Mouse (Mus musculus) embryonic facial prominence, embryonic 13.5 days (tissue): ENCODE results near the gene Sfmbt2. TPM values are rescaled to one million over a fixed set of nuclear protein-coding genes. Genes with fewer than 3 reads are reported as not detected.

Experiments used
- ATAC-seq: fragments of 200-750 bp; cut with Nextera tagmentation; 2 replicates; pipeline ENCODE4 v1.8.0; 2017; ENCODE audit warnings: low read depth; ENCODE audit not compliant: insufficient number of reproducible peaks, insufficient read depth, low FRiP score, low TSS enrichment
- H3K27ac ChIP-seq: fragments of 300-500 bp; sonication (generic); 2 replicates; pipeline ENCODE4 v1.5.1; 2015; ENCODE audit warnings: moderate library complexity, mild to moderate bottlenecking, inconsistent platforms
- H3K27me3 ChIP-seq: fragments of 300-500 bp; sonication (generic); 2 replicates; pipeline ENCODE4 v1.6.1; 2015; ENCODE audit warnings: mild to moderate bottlenecking, inconsistent platforms
- H3K36me3 ChIP-seq: fragments of 300-500 bp; sonication (generic); 2 replicates; pipeline ENCODE4 v1.6.1; 2015; ENCODE audit warnings: mild to moderate bottlenecking, inconsistent platforms
- H3K4me1 ChIP-seq: fragments of 300-500 bp; sonication (generic); 2 replicates; pipeline ENCODE4 v1.6.1; 2015; ENCODE audit warnings: inconsistent platforms
- H3K4me2 ChIP-seq: fragments of 300-500 bp; sonication (generic); 2 replicates; pipeline ENCODE4 v1.6.1; 2015; ENCODE audit warnings: moderate library complexity, mild to moderate bottlenecking, inconsistent platforms
- H3K4me3 ChIP-seq: fragments of 300-500 bp; sonication (generic); 2 replicates; pipeline ENCODE4 v1.5.1; 2015; ENCODE audit warnings: mild to moderate bottlenecking, inconsistent platforms
- H3K9ac ChIP-seq: fragments of 300-500 bp; sonication (generic); 2 replicates; pipeline ENCODE4 v1.6.1; 2015; ENCODE audit warnings: mild to moderate bottlenecking, inconsistent platforms
- H3K9me3 ChIP-seq: fragments of 300-500 bp; sonication (generic); 2 replicates; pipeline ENCODE4 v1.6.1; 2016; ENCODE audit warnings: inconsistent platforms
- WGBS: fragments of 180-500 bp; shearing (Covaris S2); methylation state at CpG from one replicate; pipeline ENCODE4 v1.1.7; 2015; ENCODE audit warnings: mixed read lengths; 5-methylcytosine and 5-hydroxymethylcytosine counted together
- polyA plus RNA-seq: library from polyadenylated mRNA; unstranded; fragments of >200 nt; fragmentation: Nextera tagmentation; extraction: Ambion mirVana; gene quantifications from 2 replicates; pipeline ENCODE4 v1.2.1, GENCODE M21; 2015

Sfmbt2 gene
- polyA plus RNA-seq, 1 experiment from 2014 or later = 4.8 TPM

DNA sequence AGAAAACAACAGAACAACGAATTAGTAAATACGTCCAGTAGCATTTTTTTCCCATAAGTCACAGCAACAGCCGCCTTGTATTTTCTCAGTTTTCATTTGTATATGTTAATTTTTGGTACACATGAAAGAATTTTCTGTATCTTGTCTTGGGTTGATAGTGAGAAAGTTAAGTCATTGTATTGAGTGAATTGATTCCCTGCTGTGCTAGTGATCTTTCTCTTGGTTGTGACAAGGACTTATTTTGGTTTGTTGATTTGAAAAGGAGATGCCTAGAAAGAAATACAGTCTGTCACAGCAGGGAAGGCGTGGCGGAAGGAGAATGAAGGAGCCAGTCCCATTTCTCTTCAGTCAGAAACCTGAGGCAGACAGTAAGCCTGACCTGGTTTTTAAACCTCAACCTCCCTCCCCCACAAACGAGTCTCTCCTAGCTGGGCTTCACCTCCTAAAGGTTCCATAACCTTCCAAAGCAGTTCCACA is 50.7 kb downstream of the Sfmbt2 start:
- no peak for ATAC-seq
- no peaks in the 10 kb centered on the region for H3K4me1 ChIP-seq
- H3K4me2 ChIP-seq = no peak overlapping the region
- no peaks in the 10 kb centered on the region for H3K9me3 ChIP-seq
- no peaks in the 10 kb centered on the region for H3K27me3 ChIP-seq
- H3K4me3 ChIP-seq = no peak overlapping the region
- H3K9ac ChIP-seq = no peak overlapping the region
- 73% methylated on average over 6 of the region's 6 CpGs for WGBS
- no peak overlapping the region for H3K27ac ChIP-seq
- no peaks in the 10 kb centered on the region for H3K36me3 ChIP-seq

- Histone ChIP-seq H3K9ac (no peak overlapping the region), H3K9me3 (no peaks in the 10 kb centered on the region), H3K27me3 (no peaks in the 10 kb centered on the region), H3K4me1 (no peaks in the 10 kb centered on the region), H3K4me3 (no peak overlapping the region), H3K27ac (no peak overlapping the region), H3K36me3 (no peaks in the 10 kb centered on the region), H3K4me2 (no peak overlapping the region)
- ATAC-seq = no peak
- 71% methylated on average over 9 of the region's 9 CpGs for WGBS
These were observed 67.0 kb downstream of the Sfmbt2 start for GRCm38 (mm10) chr2:10437290-10437689.

DNA sequence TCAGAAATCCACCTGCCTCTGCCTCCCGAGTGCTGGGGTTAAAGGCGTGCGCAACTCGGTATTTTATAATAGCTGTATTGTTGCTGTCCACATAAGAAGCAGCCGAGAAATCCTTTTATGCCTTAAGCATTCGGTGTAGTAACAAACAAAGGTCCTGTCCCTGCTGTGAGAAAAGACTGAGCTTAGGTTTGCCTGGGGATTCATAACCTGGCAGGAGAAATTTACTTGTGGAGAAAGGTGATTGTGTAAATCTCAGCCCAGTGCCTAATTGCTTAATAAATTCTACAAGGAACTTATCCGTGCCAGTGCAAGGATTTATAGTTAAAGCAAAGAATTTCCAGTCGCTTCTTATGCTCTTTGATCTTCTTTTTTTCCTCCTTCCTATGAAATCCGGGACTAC is 71.5 kb downstream of the Sfmbt2 start:
- no peaks in the 10 kb centered on the region for H3K4me1 ChIP-seq
- H3K9ac ChIP-seq = no peak overlapping the region
- H3K9me3 ChIP-seq = no peaks in the 10 kb centered on the region
- no peaks in the 10 kb centered on the region for H3K27me3 ChIP-seq
- no peaks in the 10 kb centered on the region for H3K36me3 ChIP-seq
- no peak for ATAC-seq
- no peak overlapping the region for H3K4me2 ChIP-seq
- 75% methylated on average over 9 of the region's 9 CpGs for WGBS
- no peak overlapping the region for H3K27ac ChIP-seq
- no peak overlapping the region for H3K4me3 ChIP-seq

GRCm38 (mm10) chr2:10453577-10453976 is 83.3 kb downstream of the Sfmbt2 start:
- H3K27me3 ChIP-seq = no peaks in the 10 kb centered on the region
- no peak overlapping the region for H3K27ac ChIP-seq
- no peak overlapping the region for H3K4me2 ChIP-seq
- no peak overlapping the region for H3K9ac ChIP-seq
- 56% methylated on average over 3 of the region's 3 CpGs for WGBS
- no peaks in the 10 kb centered on the region for H3K9me3 ChIP-seq
- H3K4me1 ChIP-seq = no peaks in the 10 kb centered on the region
- no peak overlapping the region for H3K4me3 ChIP-seq
- no peak for ATAC-seq
- no peaks in the 10 kb centered on the region for H3K36me3 ChIP-seq

GRCm38 (mm10) chr2:10458309-10458708 is 88.0 kb downstream of the Sfmbt2 start:
- Histone ChIP-seq H3K27me3 (no peaks in the 10 kb centered on the region), H3K4me3 (no peak overlapping the region), H3K9ac (no peak overlapping the region), H3K4me1 (no peaks in the 10 kb centered on the region), H3K27ac (no peak overlapping the region), H3K9me3 (no peaks in the 10 kb centered on the region), H3K36me3 (no peaks in the 10 kb centered on the region), H3K4me2 (no peak overlapping the region)
- ATAC-seq = no peak
- WGBS = 87% methylated on average over 12 of the region's 12 CpGs

DNA sequence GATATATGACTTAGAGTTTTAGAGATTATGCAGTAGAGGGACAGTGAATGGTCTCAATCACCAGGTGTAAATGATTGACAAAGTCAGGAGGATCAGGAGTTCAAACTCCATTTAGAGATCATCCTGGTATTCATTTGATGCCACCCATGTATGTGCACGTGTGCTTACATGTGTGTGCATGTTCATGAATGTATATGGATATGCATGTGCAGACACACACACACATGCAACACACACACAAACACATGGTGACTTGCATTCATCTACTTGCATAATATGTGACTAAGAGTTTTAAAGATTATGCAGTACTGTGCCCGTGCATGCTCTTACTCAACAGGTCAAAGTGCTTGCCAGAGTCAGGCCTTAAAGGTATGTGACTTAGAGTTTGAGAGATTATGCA is 146.2 kb downstream of the Sfmbt2 start:
- H3K9me3 ChIP-seq = no peaks in the 10 kb centered on the region
- 82% methylated on average over 2 of the region's 2 CpGs for WGBS
- H3K4me1 ChIP-seq = no peaks in the 10 kb centered on the region
- H3K4me3 ChIP-seq = no peak overlapping the region
- no peaks in the 10 kb centered on the region for H3K36me3 ChIP-seq
- no peaks in the 10 kb centered on the region for H3K27me3 ChIP-seq
- H3K9ac ChIP-seq = no peak overlapping the region
- no peak overlapping the region for H3K4me2 ChIP-seq
- no peak for ATAC-seq
- no peak overlapping the region for H3K27ac ChIP-seq

DNA sequence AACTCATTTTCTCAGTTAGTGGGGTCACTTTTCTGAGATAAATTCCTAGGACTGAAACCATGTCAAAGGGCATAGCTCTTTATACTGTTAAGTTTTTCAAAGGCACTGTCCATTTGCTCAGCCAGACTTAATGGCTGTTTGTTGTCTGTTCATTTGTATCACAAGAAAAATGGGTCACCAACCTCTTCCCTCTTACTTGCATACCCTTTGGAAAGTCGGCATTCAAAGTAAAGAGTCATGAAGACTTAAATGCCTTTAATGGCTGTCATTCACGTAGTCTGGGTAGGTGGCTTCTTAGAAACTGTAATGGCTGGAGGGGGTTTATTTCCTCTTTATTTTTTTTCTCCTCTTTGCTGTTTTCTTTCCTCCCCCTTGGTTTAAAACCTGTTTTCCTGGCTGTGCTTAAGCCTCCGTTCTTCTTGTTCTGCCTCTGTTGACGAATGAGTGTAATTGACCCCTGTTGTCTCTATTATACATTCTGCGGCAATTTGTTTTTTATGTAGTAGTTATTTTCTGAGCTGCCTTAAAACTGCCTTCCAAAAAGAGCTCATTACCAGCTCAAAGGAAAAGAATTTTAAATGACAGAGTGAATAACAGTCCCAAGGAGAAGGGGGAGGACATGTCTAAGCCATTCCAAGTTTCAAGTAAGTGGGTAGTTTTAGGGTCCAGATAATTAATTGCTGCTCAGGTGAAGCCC is 151.6 kb downstream of the Sfmbt2 start:
- no peak overlapping the region for H3K27ac ChIP-seq
- ATAC-seq = no peak
- no peaks in the 10 kb centered on the region for H3K27me3 ChIP-seq
- no peaks in the 10 kb centered on the region for H3K9me3 ChIP-seq
- no peak overlapping the region for H3K4me2 ChIP-seq
- no peak overlapping the region for H3K9ac ChIP-seq
- no peaks in the 10 kb centered on the region for H3K36me3 ChIP-seq
- no peak overlapping the region for H3K4me3 ChIP-seq
- 36% methylated on average over 5 of the region's 5 CpGs for WGBS
- H3K4me1 ChIP-seq = no peaks in the 10 kb centered on the region

DNA sequence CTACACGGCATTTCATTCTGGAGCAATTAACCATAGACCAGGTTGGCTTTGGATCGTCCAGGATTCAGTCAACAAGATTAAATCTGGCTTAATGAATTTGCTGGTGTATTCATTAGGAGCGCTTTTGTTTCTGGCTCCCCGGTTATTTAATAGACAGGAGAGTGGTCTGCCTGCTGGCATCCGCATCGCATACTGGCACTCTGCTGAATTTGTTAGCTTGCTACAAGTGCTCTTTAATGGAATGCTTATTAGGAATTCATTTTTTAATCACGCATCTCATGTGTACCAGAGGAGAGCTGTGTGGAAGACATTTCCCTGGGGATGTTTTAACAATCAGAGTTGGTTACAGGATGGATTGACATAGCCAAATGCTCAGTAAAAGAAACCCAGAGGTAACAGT is 155.3 kb downstream of the Sfmbt2 start:
- 79% methylated on average over 7 of the region's 7 CpGs for WGBS
- Histone ChIP-seq H3K4me2 (no peak overlapping the region), H3K36me3 (no peaks in the 10 kb centered on the region), H3K9ac (no peak overlapping the region), H3K27me3 (no peaks in the 10 kb centered on the region), H3K27ac (no peak overlapping the region), H3K4me3 (no peak overlapping the region), H3K4me1 (no peaks in the 10 kb centered on the region), H3K9me3 (no peaks in the 10 kb centered on the region)
- no peak for ATAC-seq

- WGBS = 69% methylated on average over 4 of the region's 4 CpGs
- no peak overlapping the region for H3K9ac ChIP-seq
- no peaks in the 10 kb centered on the region for H3K36me3 ChIP-seq
- H3K9me3 ChIP-seq = no peaks in the 10 kb centered on the region
- no peak overlapping the region for H3K4me2 ChIP-seq
- no peak for ATAC-seq
- no peaks in the 10 kb centered on the region for H3K27me3 ChIP-seq
- H3K4me1 ChIP-seq = peaks cover 13% of the 10 kb centered on the region
- no peak overlapping the region for H3K4me3 ChIP-seq
- H3K27ac ChIP-seq = no peak overlapping the region
These were observed 171.5 kb downstream of the Sfmbt2 start for GRCm38 (mm10) chr2:10541762-10542161.

DNA sequence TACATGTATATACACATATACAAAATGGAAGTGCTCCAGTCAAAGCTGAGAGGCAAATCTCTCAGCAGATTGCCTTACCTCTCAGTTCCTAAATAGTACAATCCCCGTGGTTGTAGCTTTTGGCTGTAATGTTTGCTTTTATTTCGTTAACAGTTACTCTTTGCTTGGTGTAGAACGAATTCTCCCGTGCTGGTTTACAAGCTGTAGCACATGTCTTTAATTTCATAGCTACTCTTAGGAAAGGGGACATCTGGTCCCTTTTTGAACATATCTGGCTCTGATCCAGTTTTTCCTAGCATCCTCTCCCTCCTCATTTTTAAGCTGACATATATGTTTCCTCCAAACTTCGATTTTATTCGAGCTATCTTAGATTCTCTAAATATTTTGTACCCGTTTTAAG is 172.1 kb downstream of the Sfmbt2 start:
- ATAC-seq = no peak
- Histone ChIP-seq H3K4me1 (peaks cover 13% of the 10 kb centered on the region), H3K4me3 (no peak overlapping the region), H3K27me3 (no peaks in the 10 kb centered on the region), H3K4me2 (no peak overlapping the region), H3K27ac (no peak overlapping the region), H3K9ac (no peak overlapping the region), H3K9me3 (no peaks in the 10 kb centered on the region), H3K36me3 (no peaks in the 10 kb centered on the region)
- WGBS = 24% methylated on average over 7 of the region's 7 CpGs

DNA sequence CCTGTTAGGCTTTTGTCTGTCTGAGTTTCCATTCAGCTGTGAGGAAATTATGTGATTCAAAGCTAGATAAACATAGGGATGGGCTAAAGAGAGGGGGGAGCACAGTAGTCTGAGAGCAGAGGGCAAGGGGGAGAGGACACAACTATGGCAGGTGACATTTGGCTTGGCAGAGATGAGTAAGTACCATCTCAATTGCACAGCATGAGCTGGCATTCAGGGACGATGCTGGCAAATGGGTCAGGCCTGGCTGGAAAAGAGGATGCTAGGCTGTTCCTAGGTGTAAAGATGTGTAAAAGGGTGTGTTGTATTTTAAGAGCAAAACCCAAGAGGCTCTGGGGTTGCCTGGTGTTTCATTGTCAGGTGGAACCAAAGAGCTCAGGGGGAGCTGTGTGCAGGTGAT is 188.5 kb downstream of the Sfmbt2 start:
- no peak overlapping the region for H3K4me3 ChIP-seq
- H3K9me3 ChIP-seq = no peaks in the 10 kb centered on the region
- H3K27me3 ChIP-seq = no peaks in the 10 kb centered on the region
- ATAC-seq = no peak
- H3K27ac ChIP-seq = no peak overlapping the region
- H3K9ac ChIP-seq = no peak overlapping the region
- H3K4me2 ChIP-seq = no peak overlapping the region
- H3K4me1 ChIP-seq = 0 out of 2 replicates have a peak, but pooled peaks cover 2% of the 10 kb centered on the region
- no peaks in the 10 kb centered on the region for H3K36me3 ChIP-seq
- WGBS = 81% methylated on average over 1 of the region's 1 CpGs

DNA sequence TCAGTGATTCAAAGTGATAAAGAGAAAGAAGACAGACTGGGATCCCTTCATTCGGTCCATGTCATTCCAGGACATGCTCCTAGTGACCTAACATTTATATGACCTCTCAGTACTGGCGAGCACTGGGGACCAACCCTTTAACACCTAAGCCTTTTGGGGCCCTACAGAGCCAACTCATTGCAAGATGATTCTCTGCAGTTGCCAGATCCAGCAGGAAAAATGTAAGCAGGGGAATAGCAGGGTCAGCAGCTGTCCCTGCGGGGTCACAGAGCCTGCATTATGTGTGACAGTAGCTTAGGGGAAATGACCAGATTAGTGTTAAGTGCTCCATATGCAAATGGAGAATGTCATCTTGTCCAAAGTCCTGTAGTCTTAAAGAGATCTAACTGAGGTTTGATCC is 195.2 kb downstream of the Sfmbt2 start:
- H3K4me3 ChIP-seq = no peak overlapping the region
- H3K27ac ChIP-seq = no peak overlapping the region
- WGBS = 84% methylated on average over 3 of the region's 3 CpGs
- H3K9me3 ChIP-seq = no peaks in the 10 kb centered on the region
- no peak overlapping the region for H3K9ac ChIP-seq
- H3K36me3 ChIP-seq = no peaks in the 10 kb centered on the region
- H3K27me3 ChIP-seq = no peaks in the 10 kb centered on the region
- no peak for ATAC-seq
- H3K4me2 ChIP-seq = no peak overlapping the region
- H3K4me1 ChIP-seq = peaks cover 5% of the 10 kb centered on the region; the same call in 1 of the 2 replicates
